Mouse (Mus musculus) intestine, embryonic 16.5 days (tissue): ENCODE results near the gene Stip1. TPM values are rescaled to one million over a fixed set of nuclear protein-coding genes. Genes with fewer than 3 reads are reported as not detected.
"Not testable (repeated sequence)": the region's sequence is repeated elsewhere in the genome, so short reads cannot be mapped to it uniquely, and the experiment has no call there.

ENCODE experiments used
- ATAC-seq: fragments of 200-750 bp; cut with Nextera tagmentation; 2 replicates; pipeline ENCODE4 v1.8.0; 2017; ENCODE audit warnings: moderate TSS enrichment, moderate library complexity
- H3K27ac ChIP-seq: fragments of 300-500 bp; sonication (generic); 2 replicates; pipeline ENCODE4 v1.5.1; 2014; ENCODE audit warnings: mild to moderate bottlenecking, low read length
- H3K27me3 ChIP-seq: fragments of 300-500 bp; sonication (generic); replicated peaks from 2 replicates; pipeline ENCODE4 v1.6.1; 2014; ENCODE audit warnings: low read length, control low read depth, mixed read lengths; ENCODE audit not compliant: control insufficient read depth, insufficient read depth
- H3K36me3 ChIP-seq: fragments of 300-500 bp; sonication (generic); 2 replicates; pipeline ENCODE4 v1.6.1; 2014; ENCODE audit warnings: low read length, control low read depth; ENCODE audit not compliant: control insufficient read depth, insufficient read depth
- H3K4me1 ChIP-seq: fragments of 300-500 bp; sonication (generic); 2 replicates; pipeline ENCODE4 v1.6.1; 2014; ENCODE audit warnings: low read length, control low read depth, mixed read lengths; ENCODE audit not compliant: control insufficient read depth, insufficient read depth
- H3K4me2 ChIP-seq: fragments of 300-500 bp; sonication (generic); 2 replicates; pipeline ENCODE4 v1.6.1; 2014; ENCODE audit warnings: low read depth, low read length, control low read depth
- H3K4me3 ChIP-seq: fragments of 300-500 bp; sonication (generic); 2 replicates; pipeline ENCODE4 v1.5.1; 2014; ENCODE audit warnings: mild to moderate bottlenecking, low read length
- H3K9ac ChIP-seq: fragments of 300-500 bp; sonication (generic); 2 replicates; pipeline ENCODE4 v1.6.1; 2014; ENCODE audit warnings: low read depth, low read length
- H3K9me3 ChIP-seq: fragments of 300-500 bp; sonication (generic); 2 replicates; pipeline ENCODE4 v1.6.1; 2016; ENCODE audit warnings: low read length, control low read depth; ENCODE audit not compliant: control insufficient read depth
- WGBS: fragments of 180-500 bp; shearing (Covaris S2); extraction: QIAGEN DNeasy Blood & Tissue Kit; methylation state at CpG from one replicate; pipeline ENCODE4 v1.1.7; 2014; 5-methylcytosine and 5-hydroxymethylcytosine counted together
- polyA plus RNA-seq: library from polyadenylated mRNA; unstranded; fragments of >200 nt; fragmentation: Nextera tagmentation; extraction: Ambion mirVana; gene quantifications from 2 replicates; pipeline ENCODE4 v1.2.1, GENCODE M21; 2015

The Stip1 gene
- polyA plus RNA-seq, 1 experiment from 2014 or later, result 208 TPM

GRCm38 (mm10) chr19:6991166-6991565 lies 48.6 kb downstream of the Stip1 start:
- not testable (repeated sequence) for H3K9ac ChIP-seq, H3K4me3 ChIP-seq, H3K27ac ChIP-seq, H3K36me3 ChIP-seq, H3K4me2 ChIP-seq, H3K9me3 ChIP-seq, H3K27me3 ChIP-seq, ATAC-seq
- H3K4me1 ChIP-seq, result peaks cover 34% of the 10 kb centered on the region
- WGBS, result 91% methylated on average over 6 of the region's 6 CpGs

DNA sequence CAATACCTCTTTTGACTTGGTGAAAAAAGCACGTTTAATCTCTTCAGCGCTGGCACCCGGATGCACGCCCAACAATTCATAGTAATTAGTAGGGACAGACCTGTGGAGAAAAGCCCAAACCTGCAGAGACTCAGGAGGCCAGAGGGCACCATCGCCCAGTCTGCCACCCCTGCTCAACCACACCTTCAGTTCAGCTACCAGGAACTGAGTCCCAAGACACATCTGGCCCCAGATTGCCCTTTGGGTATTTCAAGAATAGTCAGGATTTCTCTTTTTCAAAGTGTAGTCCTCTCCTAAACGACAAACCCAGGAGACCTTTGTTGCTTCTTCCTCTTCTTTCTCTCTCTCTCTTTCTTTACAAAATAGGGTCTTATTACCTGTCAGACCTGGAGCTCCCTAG lies 49.1 kb downstream of the Stip1 start:
- Histone ChIP-seq H3K9ac (no peak overlapping the region), H3K27me3 (no peaks in the 10 kb centered on the region), H3K4me3 (no peak overlapping the region), H3K9me3 (no peaks in the 10 kb centered on the region), H3K27ac (no peak overlapping the region), H3K36me3 (no peaks in the 10 kb centered on the region), H3K4me1 (peaks cover 38% of the 10 kb centered on the region), H3K4me2 (no peak overlapping the region)
- 87% methylated on average over 6 of the region's 6 CpGs for WGBS
- ATAC-seq, result no peak

DNA sequence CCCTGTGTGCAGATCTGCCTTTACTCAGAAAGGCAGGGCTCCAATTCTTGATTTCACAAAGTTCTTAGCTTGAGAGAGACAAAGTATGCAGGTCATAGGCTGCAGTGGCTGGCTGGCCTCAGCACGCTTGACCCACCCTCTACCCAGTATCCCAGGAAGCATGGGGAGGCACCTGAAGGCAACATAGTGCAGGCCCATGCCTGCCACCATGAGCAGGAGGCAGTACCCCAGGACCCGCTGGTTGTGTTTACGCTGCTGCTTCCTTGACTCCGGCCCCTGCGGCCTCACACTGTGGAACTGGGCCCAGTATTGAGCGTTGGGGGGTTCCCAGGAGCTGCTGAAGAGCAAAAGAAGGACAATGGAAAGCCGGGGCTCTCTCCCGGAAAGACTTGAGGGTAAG lies 50.5 kb downstream of the Stip1 start:
- H3K4me1 ChIP-seq, result peaks cover 29% of the 10 kb centered on the region
- 88% methylated on average over 8 of the region's 8 CpGs for WGBS
- no peak overlapping the region for H3K4me3 ChIP-seq
- H3K9me3 ChIP-seq, result no peaks in the 10 kb centered on the region
- no peak overlapping the region for H3K27ac ChIP-seq
- no peak overlapping the region for H3K9ac ChIP-seq
- no peak overlapping the region for H3K4me2 ChIP-seq
- no peak for ATAC-seq
- no peaks in the 10 kb centered on the region for H3K27me3 ChIP-seq
- no peaks in the 10 kb centered on the region; the same call in 1 of the 2 replicates for H3K36me3 ChIP-seq

DNA sequence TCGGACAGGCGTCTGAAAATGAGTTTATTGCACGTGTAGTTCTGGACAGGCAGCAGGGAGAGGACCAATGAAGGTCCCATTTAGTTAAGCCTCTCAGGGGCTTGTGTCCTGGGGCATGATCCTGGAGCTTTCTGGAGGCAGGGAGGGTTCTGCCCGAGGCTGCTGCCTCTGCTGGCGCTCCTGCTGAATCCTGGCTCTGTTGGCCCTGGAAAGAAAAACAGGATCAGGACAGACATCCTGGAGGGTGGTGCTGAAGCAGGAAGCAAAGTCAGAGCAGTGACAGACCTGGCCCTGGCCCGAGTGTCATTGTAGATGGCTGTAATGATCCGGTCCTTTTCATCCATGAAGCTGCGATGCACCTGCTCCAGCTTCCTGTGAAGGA lies 51.9 kb downstream of the Stip1 start:
- peak overlapping the region; percentile 87 for H3K4me3 ChIP-seq
- ATAC-seq, result 0 out of 2 replicates have a peak, but pooled peaks have one; percentile 1
- H3K4me2 ChIP-seq, result peak overlapping the region; percentile 76
- H3K36me3 ChIP-seq, result peaks cover under 1% of the 10 kb centered on the region; the same call in 1 of the 2 replicates
- no peaks in the 10 kb centered on the region for H3K27me3 ChIP-seq
- peak overlapping the region; percentile 95 for H3K9ac ChIP-seq
- H3K9me3 ChIP-seq, result no peaks in the 10 kb centered on the region
- peak overlapping the region; percentile 91 for H3K27ac ChIP-seq
- peaks cover 22% of the 10 kb centered on the region for H3K4me1 ChIP-seq
- 5% methylated on average over 8 of the region's 8 CpGs for WGBS

GRCm38 (mm10) chr19:6987061-6987903 lies 52.5 kb downstream of the Stip1 start, which contains the start of gene Vegfb:
Gene Vegfb (minus strand): TSS chr19:6987651.
- under 1% methylated on average over 68 of the region's 85 CpGs for WGBS
- ATAC-seq, result peak; percentile 72
- H3K9ac ChIP-seq, result peak within 1 kb of the TSS; percentile 95
- H3K4me1 ChIP-seq, result peaks cover 20% of the 10 kb centered on the region
- H3K36me3 ChIP-seq, result peaks cover 2% of the 10 kb centered on the region; the same call in 1 of the 2 replicates
- H3K27me3 ChIP-seq, result no peaks in the 10 kb centered on the region
- H3K9me3 ChIP-seq, result no peaks in the 10 kb centered on the region
- H3K4me3 ChIP-seq, result peak within 1 kb of the TSS; percentile 87
- peak within 1 kb of the TSS; percentile 76 for H3K4me2 ChIP-seq
- H3K27ac ChIP-seq, result peak within 1 kb of the TSS; percentile 91

DNA sequence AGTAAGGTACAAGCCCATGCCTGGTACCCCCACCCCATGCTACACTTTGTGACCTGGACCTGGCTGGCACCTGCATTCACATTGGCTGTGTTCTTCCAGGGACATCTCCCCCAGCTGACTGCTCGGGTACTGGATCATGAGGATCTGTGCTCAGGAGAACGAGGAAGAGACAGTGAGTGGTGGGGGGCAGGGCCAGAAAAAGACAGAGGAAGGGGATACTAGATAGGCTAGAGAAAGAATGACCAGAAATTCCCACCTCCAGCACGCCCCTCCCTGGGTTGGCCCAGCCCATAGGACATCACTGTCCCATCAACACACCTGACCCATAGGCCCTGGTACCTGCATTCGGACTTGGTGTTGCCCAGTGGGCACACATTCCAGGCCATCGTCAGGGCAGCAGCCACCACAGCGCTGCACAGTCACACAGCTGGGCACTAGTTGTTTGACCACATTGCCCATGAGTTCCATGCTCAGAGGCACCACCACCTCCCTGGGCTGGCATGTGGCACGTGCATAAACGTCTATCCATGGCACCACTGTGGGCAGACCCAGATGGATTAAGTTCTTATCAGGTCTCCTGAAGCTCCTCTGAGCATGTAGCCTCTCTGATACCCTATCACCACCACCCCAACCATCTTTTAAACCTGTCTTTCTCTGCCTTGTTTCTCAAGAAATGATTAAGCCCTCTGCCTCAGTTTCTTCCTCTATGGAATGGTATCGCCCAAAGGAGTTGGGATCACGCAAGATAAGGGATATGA lies 53.6 kb downstream of the Stip1 start:
- Histone ChIP-seq H3K4me2 (peak overlapping the region; percentile 76), H3K4me1 (peaks cover 24% of the 10 kb centered on the region), H3K9ac (peak overlapping the region; percentile 95), H3K27me3 (no peaks in the 10 kb centered on the region), H3K27ac (peak overlapping the region; percentile 91), H3K36me3 (peaks cover 2% of the 10 kb centered on the region; the same call in 1 of the 2 replicates), H3K9me3 (no peaks in the 10 kb centered on the region), H3K4me3 (peak overlapping the region; percentile 87)
- ATAC-seq, result no peak
- 75% methylated on average over 10 of the region's 10 CpGs for WGBS

DNA sequence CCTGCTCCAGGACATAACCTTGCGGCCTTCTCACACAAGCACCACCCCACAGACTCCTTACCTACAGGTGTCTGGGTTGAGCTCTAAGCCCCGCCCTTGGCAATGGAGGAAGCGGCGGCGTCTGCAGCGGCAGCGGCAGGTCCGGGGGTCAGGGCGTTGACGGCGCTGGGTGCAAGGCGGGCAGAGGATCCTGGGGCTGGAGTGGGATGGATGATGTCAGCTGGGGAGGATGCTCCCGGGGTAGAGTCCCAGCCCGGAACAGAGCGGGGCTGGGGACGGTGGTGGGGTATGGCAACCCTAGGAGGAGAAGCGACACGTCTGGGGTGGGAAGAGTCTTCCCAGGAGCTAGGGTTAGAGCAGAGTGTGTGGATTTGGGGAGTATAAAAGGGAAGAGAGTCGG lies 54.5 kb downstream of the Stip1 start:
- Histone ChIP-seq H3K9me3 (no peaks in the 10 kb centered on the region), H3K4me3 (no peak overlapping the region), H3K27ac (no peak overlapping the region), H3K9ac (0 out of 2 replicates have a peak overlapping the region, but pooled peaks have one; percentile 95), H3K36me3 (peaks cover 2% of the 10 kb centered on the region; the same call in 1 of the 2 replicates), H3K4me2 (no peak overlapping the region), H3K4me1 (peaks cover 24% of the 10 kb centered on the region), H3K27me3 (no peaks in the 10 kb centered on the region)
- 83% methylated on average over 19 of the region's 19 CpGs for WGBS
- no peak for ATAC-seq

DNA sequence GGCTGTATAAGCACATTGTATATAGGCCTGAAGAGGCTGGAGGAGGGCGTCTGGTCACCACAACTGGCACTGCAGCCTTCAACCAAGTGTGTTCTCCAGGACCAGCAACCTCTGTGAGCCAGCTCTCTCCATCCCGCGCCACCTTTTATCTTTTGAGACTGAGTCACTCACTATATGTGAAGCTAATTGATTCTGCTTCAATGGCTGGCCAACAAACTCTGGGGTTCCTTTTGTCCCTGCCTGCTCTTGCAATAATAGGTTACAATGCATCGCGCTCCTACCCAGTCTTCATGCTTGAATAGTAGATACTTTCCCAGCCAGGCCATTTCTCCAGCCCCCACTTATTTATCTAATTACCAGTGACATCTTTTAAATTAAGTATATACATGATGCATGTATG lies 56.1 kb downstream of the Stip1 start:
- H3K4me2 ChIP-seq, result no peak overlapping the region
- no peak for ATAC-seq
- peaks cover 30% of the 10 kb centered on the region for H3K4me1 ChIP-seq
- peaks cover 2% of the 10 kb centered on the region; the same call in 1 of the 2 replicates for H3K36me3 ChIP-seq
- no peaks in the 10 kb centered on the region for H3K9me3 ChIP-seq
- no peak overlapping the region for H3K4me3 ChIP-seq
- no peaks in the 10 kb centered on the region for H3K27me3 ChIP-seq
- 94% methylated on average over 5 of the region's 5 CpGs for whole genome bisulfite sequencing
- H3K27ac ChIP-seq, result no peak overlapping the region
- no peak overlapping the region for H3K9ac ChIP-seq

DNA sequence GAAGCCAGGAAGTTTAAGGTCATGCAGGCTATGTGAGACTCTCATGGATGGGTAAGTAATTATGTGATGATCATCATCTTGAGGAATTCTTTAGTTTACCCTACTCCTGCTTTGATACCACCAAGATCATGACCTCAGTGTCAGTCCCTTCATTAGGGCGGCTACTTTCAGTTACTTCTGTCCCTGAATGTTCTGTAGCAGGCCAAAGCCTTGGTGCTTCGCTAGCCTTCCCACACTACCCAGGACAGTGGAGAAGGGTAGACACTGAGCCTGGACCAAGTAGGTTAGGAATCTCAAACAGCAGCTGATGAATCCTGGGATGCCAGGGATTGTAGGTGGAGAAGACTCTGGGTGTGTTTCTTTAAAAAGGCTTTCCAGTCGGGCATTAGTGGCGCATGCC lies 58.3 kb downstream of the Stip1 start:
- peak overlapping the region; percentile 70; the same call in 1 of the 2 replicates for H3K4me2 ChIP-seq
- no peaks in the 10 kb centered on the region for H3K9me3 ChIP-seq
- H3K27me3 ChIP-seq, result no peaks in the 10 kb centered on the region
- H3K4me3 ChIP-seq, result no peak overlapping the region; the same call in 1 of the 2 replicates
- ATAC-seq, result no peak
- WGBS, result 87% methylated on average over 4 of the region's 4 CpGs
- peaks cover 7% of the 10 kb centered on the region; the same call in 1 of the 2 replicates for H3K36me3 ChIP-seq
- peak overlapping the region; percentile 11; the same call in 1 of the 2 replicates for H3K9ac ChIP-seq
- no peak overlapping the region for H3K27ac ChIP-seq
- H3K4me1 ChIP-seq, result peaks cover 41% of the 10 kb centered on the region
